Mouse (Mus musculus) retina, postnatal 7 days (tissue): ENCODE measurements around the gene Gatad2a.
A peak's percentile ranks its signal among the peaks of the same experiment; 100 is the strongest.

ENCODE experiments used
- DNase-seq: peaks from one replicate; pipeline ENCODE4 v3.0.0-alpha.2; 2012; ENCODE audit warnings: low read depth, low spot score

Gene Gatad2a

GRCm38 (mm10) chr8:69901484-69902162 lies 94.6 kb downstream of the Gatad2a start:
- DNase-seq, result peak; percentile 90

GRCm38 (mm10) chr8:69900895-69901451 lies 95.2 kb downstream of the Gatad2a start:
- DNase-seq, result no peak

- DNase-seq, result no peak
These were observed 96.3 kb downstream of the Gatad2a start for GRCm38 (mm10) chr8:69899876-69900275.

- DNase-seq, result no peak
These were observed 98.3 kb downstream of the Gatad2a start for GRCm38 (mm10) chr8:69897857-69898256.

GRCm38 (mm10) chr8:69895772-69896451 lies 100.3 kb downstream of the Gatad2a start:
- DNase-seq, result no peak

- no peak for DNase-seq
These were observed 101.3 kb downstream of the Gatad2a start for GRCm38 (mm10) chr8:69894836-69895332.

GRCm38 (mm10) chr8:69893863-69894262 lies 102.3 kb downstream of the Gatad2a start:
- DNase-seq, result peak; percentile 55

- no peak for DNase-seq
These were observed 105.4 kb downstream of the Gatad2a start for GRCm38 (mm10) chr8:69890813-69891241.

- no peak for DNase-seq
These were observed 107.3 kb downstream of the Gatad2a start for GRCm38 (mm10) chr8:69888902-69889301.

GRCm38 (mm10) chr8:69888244-69888866 lies 107.8 kb downstream of the Gatad2a start:
- DNase-seq, result no peak

- DNase-seq, result no peak
These were observed 108.6 kb downstream of the Gatad2a start, which contains the start of gene Cilp2 for GRCm38 (mm10) chr8:69887289-69888243. Gene Cilp2 (minus strand): TSS chr8:69887687.

GRCm38 (mm10) chr8:69884141-69884540 lies 112.0 kb downstream of the Gatad2a start:
- DNase-seq, result no peak

GRCm38 (mm10) chr8:69882833-69883600 lies 113.2 kb downstream of the Gatad2a start:
- DNase-seq, result no peak

- DNase-seq, result peak; percentile 52
These were observed 114.0 kb downstream of the Gatad2a start for GRCm38 (mm10) chr8:69882021-69882756.

GRCm38 (mm10) chr8:69881261-69881865 lies 114.8 kb downstream of the Gatad2a start:
- DNase-seq, result no peak

- DNase-seq, result no peak
These were observed 115.3 kb downstream of the Gatad2a start for GRCm38 (mm10) chr8:69880841-69881240.

GRCm38 (mm10) chr8:69879678-69880077 lies 116.5 kb downstream of the Gatad2a start:
- DNase-seq, result no peak

GRCm38 (mm10) chr8:69877992-69878391 lies 118.2 kb downstream of the Gatad2a start:
- no peak for DNase-seq

- no peak for DNase-seq
These were observed 118.8 kb downstream of the Gatad2a start for GRCm38 (mm10) chr8:69877396-69877795.
